Mouse (Mus musculus) adrenal gland, postnatal 25 days (tissue): ENCODE results near the gene Eps8l2. TPM values are rescaled to one million over a fixed set of nuclear protein-coding genes. Genes with fewer than 3 reads are reported as not detected.

Experiments
- DNase-seq: peaks from one replicate; pipeline ENCODE4 v3.0.0; 2021; ENCODE audit warnings: mixed read lengths
- total RNA-seq: library from RNA; stranded (reverse); gene quantifications from 2 replicates; pipeline ENCODE4 v1.2.3, GENCODE M21; 2021

The Eps8l2 gene
- total RNA-seq, 1 experiment from 2014 or later: 1.6 TPM

GRCm38 (mm10) chr7:141364349-141365048 lies 25.8 kb downstream of the Eps8l2 start:
- no peak for DNase-seq

- DNase-seq: no peak
Measured at GRCm38 (mm10) chr7:141365049-141365445, 26.4 kb downstream of the Eps8l2 start.

- no peak for DNase-seq
Measured at GRCm38 (mm10) chr7:141367358-141367757, 28.7 kb downstream of the Eps8l2 start.

GRCm38 (mm10) chr7:141369918-141370317 lies 31.2 kb downstream of the Eps8l2 start:
- no peak for DNase-seq

GRCm38 (mm10) chr7:141371942-141372595 lies 33.4 kb downstream of the Eps8l2 start:
- no peak for DNase-seq

- peak; percentile 32 for DNase-seq
Measured at GRCm38 (mm10) chr7:141373611-141374010, 34.9 kb downstream of the Eps8l2 start.

- DNase-seq: no peak
Measured at GRCm38 (mm10) chr7:141374399-141374798, 35.7 kb downstream of the Eps8l2 start.

- no peak for DNase-seq
Measured at GRCm38 (mm10) chr7:141379584-141379983, 40.9 kb downstream of the Eps8l2 start.

- DNase-seq: no peak
Measured at GRCm38 (mm10) chr7:141381068-141381835, 42.6 kb downstream of the Eps8l2 start.

GRCm38 (mm10) chr7:141387807-141388486 lies 49.3 kb downstream of the Eps8l2 start:
- DNase-seq: no peak

- DNase-seq: no peak
Measured at GRCm38 (mm10) chr7:141388487-141389109, 49.9 kb downstream of the Eps8l2 start.

- DNase-seq: no peak
Measured at GRCm38 (mm10) chr7:141390326-141391259, 51.9 kb downstream of the Eps8l2 start.

- DNase-seq: peak; percentile 97
Measured at GRCm38 (mm10) chr7:141391625-141392551, 53.2 kb downstream of the Eps8l2 start, which contains the start of gene Taldo1. TSS of gene Taldo1 (plus strand) at chr7:141392199.

- no peak for DNase-seq
Measured at GRCm38 (mm10) chr7:141392552-141393222, 54.0 kb downstream of the Eps8l2 start.

- DNase-seq: no peak
Measured at GRCm38 (mm10) chr7:141394158-141394557, 55.5 kb downstream of the Eps8l2 start.

- DNase-seq: peak; percentile 81
Measured at GRCm38 (mm10) chr7:141394771-141395170, 56.1 kb downstream of the Eps8l2 start.

- DNase-seq: no peak
Measured at GRCm38 (mm10) chr7:141395348-141395747, 56.7 kb downstream of the Eps8l2 start.

- peak; percentile 68 for DNase-seq
Measured at GRCm38 (mm10) chr7:141403305-141403704, 64.6 kb downstream of the Eps8l2 start.

- DNase-seq: no peak
Measured at GRCm38 (mm10) chr7:141405466-141405865, 66.8 kb downstream of the Eps8l2 start.
